Mouse (Mus musculus): ENCODE measurements around the gene 1600014C10Rik. TPM values are rescaled to one million over a fixed set of nuclear protein-coding genes. Genes with fewer than 3 reads are reported as not detected.

1600014C10Rik gene
- total RNA-seq, 1 experiment, result 6.5 TPM

DNA sequence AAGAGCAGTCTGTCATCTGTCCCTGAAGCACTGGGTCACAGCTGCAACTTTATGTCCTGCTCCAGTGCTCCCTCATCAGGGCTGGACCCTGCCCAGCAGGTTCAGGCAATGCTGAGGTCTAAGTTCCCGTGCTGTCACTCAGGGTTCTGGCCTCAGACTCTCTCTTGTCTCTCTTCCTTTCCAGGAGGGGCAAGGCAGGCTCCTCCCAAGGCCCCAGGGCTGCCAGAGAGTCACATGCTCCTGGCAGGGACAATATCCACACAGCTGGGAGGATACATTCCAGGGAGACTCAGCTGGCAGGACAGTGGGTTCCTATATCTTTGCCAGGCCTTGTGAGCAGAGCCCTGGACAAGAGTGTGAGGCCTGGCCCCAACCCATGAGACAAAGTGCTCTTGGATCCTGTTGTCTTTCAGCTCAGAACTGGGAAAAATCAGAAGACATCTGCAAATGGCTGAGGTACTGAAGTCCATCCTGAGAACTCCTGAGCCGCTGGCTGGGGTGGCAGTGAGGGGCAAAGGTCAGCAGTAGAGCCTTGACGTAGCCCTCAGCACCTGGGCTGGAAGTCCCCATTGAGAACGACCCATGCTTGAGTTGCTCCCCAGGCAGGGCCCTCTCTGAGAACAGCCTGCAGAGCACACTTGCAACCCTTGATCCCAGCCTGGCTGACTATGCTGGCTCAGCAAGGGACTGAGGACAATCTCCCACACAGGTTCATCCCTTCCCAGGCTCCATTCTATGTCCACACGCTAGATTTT lies 34.6 kb downstream of the 1600014C10Rik start:
- H3K9ac ChIP-seq (ENCODE audit: insufficient read depth, low read depth, low read length, poor library complexity, severe bottlenecking), result no peak overlapping the region
- H3K27ac ChIP-seq (ENCODE audit: insufficient read depth, low read depth, low read length, poor library complexity, severe bottlenecking), result no peak overlapping the region
- peaks cover 2 to 12% of the 10 kb centered on the region in 2 experiments; a peak in 2 of 4 replicates for H3K4me1 ChIP-seq (ENCODE audit: control insufficient read depth in 2 of 2, insufficient read depth in 2 of 2, low read length in 2 of 2, poor library complexity in 1 of 2)
- DNase-seq (ENCODE audit: low read depth, low spot score), result no peak
- H3K9me3 ChIP-seq (ENCODE audit: control insufficient read depth, insufficient read depth, low read depth, low read length), result no peaks in the 10 kb centered on the region
- TF ChIP-seq HCFC1 (IDR thresholded peaks at IDR 0.05; ENCODE audit: borderline replicate concordance, insufficient read depth, low read length), result no peak
- TF ChIP-seq ZC3H11A (IDR thresholded peaks at IDR 0.05; ENCODE audit: borderline replicate concordance, low read depth, low read length), result no peak
- no peak for TF ChIP-seq CHD2 (IDR thresholded peaks at IDR 0.05; ENCODE audit: low read depth, low read length)
- TF ChIP-seq MAFK (IDR thresholded peaks at IDR 0.05; ENCODE audit: insufficient read depth, low read depth, low read length), result no peak
- no peak for TF ChIP-seq ZNF384 (IDR thresholded peaks at IDR 0.05; ENCODE audit: low read depth, low read length)
- H3K36me3 ChIP-seq (ENCODE audit: control insufficient read depth, insufficient read depth, low read length, poor library complexity, severe bottlenecking), result peaks cover 16% of the 10 kb centered on the region; the same call in 1 of the 2 replicates
- in situ Hi-C loops (cut with MboI; ENCODE audit: low sequenced_read_pairs in 2 of 2, unreplicated experiment in 2 of 2), result no loop called here
- no peak overlapping the region for H3K4me3 ChIP-seq (ENCODE audit: insufficient read depth in 1 of 2, low read depth in 1 of 2, low read length in 2 of 2, poor library complexity in 1 of 2, severe bottlenecking in 1 of 2)

DNA sequence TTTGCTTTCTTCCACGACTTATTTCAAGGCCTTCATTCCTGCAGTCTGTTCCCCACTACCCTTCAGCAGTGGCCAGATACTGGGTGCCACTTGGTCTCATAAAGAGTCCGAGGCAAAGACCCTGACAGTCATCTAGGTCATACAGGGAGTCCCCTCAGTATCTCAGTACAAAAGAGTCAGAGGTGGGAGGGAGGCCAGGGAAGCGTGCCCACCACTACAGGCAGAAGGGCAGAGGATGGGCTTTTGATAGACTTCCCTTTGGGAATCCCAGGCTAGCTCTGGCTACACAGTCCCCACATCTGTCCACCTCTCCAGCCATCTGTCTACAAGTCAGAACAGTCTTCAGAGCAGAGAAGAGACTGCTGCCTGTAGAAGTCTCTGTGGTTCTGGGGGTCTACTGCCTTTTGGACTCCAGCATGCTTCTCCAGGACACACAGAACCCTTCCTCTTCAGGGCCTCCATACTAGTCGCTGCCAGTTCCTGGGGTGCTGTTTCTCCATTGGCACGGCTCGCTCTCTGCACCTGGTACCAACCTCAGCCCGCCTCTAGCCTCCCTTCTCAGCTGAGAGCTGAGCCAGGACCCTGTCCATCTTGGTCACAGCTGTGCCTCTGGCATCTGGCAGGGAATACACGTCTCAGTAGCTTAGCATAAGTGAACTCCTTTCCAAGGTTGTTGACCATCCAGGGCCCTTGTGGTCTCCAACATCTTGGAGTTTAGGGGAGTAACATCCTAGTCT lies 35.8 kb downstream of the 1600014C10Rik start:
- Histone ChIP-seq H3K4me3 (ENCODE audit: insufficient read depth in 1 of 2, low read depth in 1 of 2, low read length in 2 of 2, poor library complexity in 1 of 2, severe bottlenecking in 1 of 2) (no peak overlapping the region), H3K27ac (ENCODE audit: insufficient read depth, low read depth, low read length, poor library complexity, severe bottlenecking) (no peak overlapping the region), H3K9me3 (ENCODE audit: control insufficient read depth, insufficient read depth, low read depth, low read length) (no peaks in the 10 kb centered on the region), H3K9ac (ENCODE audit: insufficient read depth, low read depth, low read length, poor library complexity, severe bottlenecking) (no peak overlapping the region), H3K4me1 (ENCODE audit: control insufficient read depth in 2 of 2, insufficient read depth in 2 of 2, low read length in 2 of 2, poor library complexity in 1 of 2) (peaks cover 2 to 9% of the 10 kb centered on the region in 2 experiments; a peak in 2 of 4 replicates), H3K36me3 (ENCODE audit: control insufficient read depth, insufficient read depth, low read length, poor library complexity, severe bottlenecking) (peaks cover 16% of the 10 kb centered on the region; the same call in 1 of the 2 replicates)
- in situ Hi-C loops (cut with MboI; ENCODE audit: low sequenced_read_pairs in 2 of 2, unreplicated experiment in 2 of 2), result no loop called here
- no peak for DNase-seq (ENCODE audit: low read depth, low spot score)
- TF ChIP-seq MAFK (IDR thresholded peaks at IDR 0.05; ENCODE audit: insufficient read depth, low read depth, low read length) (no peak), HCFC1 (IDR thresholded peaks at IDR 0.05; ENCODE audit: borderline replicate concordance, insufficient read depth, low read length) (no peak)

DNA sequence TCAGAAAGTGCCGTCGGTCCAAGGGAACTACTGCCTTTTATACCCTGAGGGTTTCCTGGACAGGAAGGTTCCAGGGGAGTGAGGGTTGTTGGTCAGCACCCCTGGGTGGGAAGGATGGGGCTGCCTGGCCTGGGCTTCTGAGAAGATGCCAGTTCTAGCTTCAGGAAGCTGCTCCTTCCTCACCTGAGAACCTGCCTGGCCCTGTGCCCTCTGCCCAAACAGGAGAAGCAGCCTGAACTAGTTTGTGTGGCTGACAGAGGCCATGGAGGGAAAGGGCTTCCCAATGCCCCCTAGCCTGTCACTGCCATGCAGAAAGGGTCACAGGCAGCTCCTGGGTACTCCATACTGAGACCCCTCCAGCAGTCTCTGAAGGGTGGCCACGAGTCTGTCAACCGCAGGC lies 36.5 kb downstream of the 1600014C10Rik start:
- TF ChIP-seq HCFC1 (IDR thresholded peaks at IDR 0.05; ENCODE audit: borderline replicate concordance, insufficient read depth, low read length), result no peak
- no peak for TF ChIP-seq MAFK (IDR thresholded peaks at IDR 0.05; ENCODE audit: insufficient read depth, low read depth, low read length)
- TF ChIP-seq ZC3H11A (IDR thresholded peaks at IDR 0.05; ENCODE audit: borderline replicate concordance, low read depth, low read length), result no peak
- TF ChIP-seq ZNF384 (IDR thresholded peaks at IDR 0.05; ENCODE audit: low read depth, low read length), result no peak
- TF ChIP-seq CHD2 (IDR thresholded peaks at IDR 0.05; ENCODE audit: low read depth, low read length), result no peak
- H3K4me1 ChIP-seq (ENCODE audit: control insufficient read depth in 2 of 2, insufficient read depth in 2 of 2, low read length in 2 of 2, poor library complexity in 1 of 2), result peaks cover 2 to 9% of the 10 kb centered on the region in 2 experiments; a peak in 2 of 4 replicates
- no peak overlapping the region for H3K27ac ChIP-seq (ENCODE audit: insufficient read depth, low read depth, low read length, poor library complexity, severe bottlenecking)
- in situ Hi-C loops (cut with MboI; ENCODE audit: low sequenced_read_pairs in 2 of 2, unreplicated experiment in 2 of 2), result no loop called here
- H3K9ac ChIP-seq (ENCODE audit: insufficient read depth, low read depth, low read length, poor library complexity, severe bottlenecking), result no peak overlapping the region
- H3K36me3 ChIP-seq (ENCODE audit: control insufficient read depth, insufficient read depth, low read length, poor library complexity, severe bottlenecking), result peaks cover 16% of the 10 kb centered on the region; the same call in 1 of the 2 replicates
- no peak for DNase-seq (ENCODE audit: low read depth, low spot score)
- H3K4me3 ChIP-seq (ENCODE audit: insufficient read depth in 1 of 2, low read depth in 1 of 2, low read length in 2 of 2, poor library complexity in 1 of 2, severe bottlenecking in 1 of 2), result no peak overlapping the region
- no peaks in the 10 kb centered on the region for H3K9me3 ChIP-seq (ENCODE audit: control insufficient read depth, insufficient read depth, low read depth, low read length)

DNA sequence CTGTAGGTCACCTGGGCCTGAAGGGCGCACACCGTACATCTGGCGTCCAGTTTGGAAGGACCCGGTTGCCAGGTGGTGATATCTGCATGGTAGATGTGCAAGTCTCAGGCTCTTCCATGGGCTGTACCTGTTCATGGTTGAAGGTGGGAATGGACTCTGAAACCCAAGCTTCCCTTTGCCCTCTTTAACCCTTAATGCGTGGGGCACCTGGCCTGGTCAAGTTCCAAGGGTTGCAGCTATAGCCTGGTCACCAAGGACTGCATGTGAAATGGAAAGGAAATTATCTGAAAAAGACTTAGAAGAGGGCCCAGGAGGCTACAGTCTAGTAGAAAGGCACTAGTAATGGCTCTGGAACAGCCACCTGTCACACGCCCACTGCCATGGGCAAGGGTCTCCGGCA lies 37.8 kb downstream of the 1600014C10Rik start:
- Histone ChIP-seq H3K27ac (ENCODE audit: insufficient read depth, low read depth, low read length, poor library complexity, severe bottlenecking) (no peak overlapping the region), H3K4me1 (ENCODE audit: control insufficient read depth in 2 of 2, insufficient read depth in 2 of 2, low read length in 2 of 2, poor library complexity in 1 of 2) (peaks cover 0 to 12% of the 10 kb centered on the region in 2 experiments; a peak in 1 of 4 replicates), H3K36me3 (ENCODE audit: control insufficient read depth, insufficient read depth, low read length, poor library complexity, severe bottlenecking) (peaks cover 16% of the 10 kb centered on the region; the same call in 1 of the 2 replicates), H3K4me3 (ENCODE audit: insufficient read depth in 1 of 2, low read depth in 1 of 2, low read length in 2 of 2, poor library complexity in 1 of 2, severe bottlenecking in 1 of 2) (peak overlapping the region in 1 of 2 experiments; percentile 58; a peak in 2 of 4 replicates), H3K9ac (ENCODE audit: insufficient read depth, low read depth, low read length, poor library complexity, severe bottlenecking) (no peak overlapping the region), H3K9me3 (ENCODE audit: control insufficient read depth, insufficient read depth, low read depth, low read length) (no peaks in the 10 kb centered on the region)
- TF ChIP-seq ZC3H11A (IDR thresholded peaks at IDR 0.05; ENCODE audit: borderline replicate concordance, low read depth, low read length) (no peak), ZNF384 (IDR thresholded peaks at IDR 0.05; ENCODE audit: low read depth, low read length) (no peak), HCFC1 (IDR thresholded peaks at IDR 0.05; ENCODE audit: borderline replicate concordance, insufficient read depth, low read length) (no peak), MAFK (IDR thresholded peaks at IDR 0.05; ENCODE audit: insufficient read depth, low read depth, low read length) (no peak), CHD2 (IDR thresholded peaks at IDR 0.05; ENCODE audit: low read depth, low read length) (no peak)
- in situ Hi-C loops (cut with MboI; ENCODE audit: low sequenced_read_pairs in 2 of 2, unreplicated experiment in 2 of 2), result no loop called here
- DNase-seq (ENCODE audit: low read depth, low spot score), result no peak

Measured in ES-E14 (cell line).